Mouse (Mus musculus): Measurements from ENCODE around the gene Txn1.
A peak's percentile ranks its signal among the peaks of the same experiment; 100 is the strongest.

The Txn1 gene

GRCm38 (mm10) chr4:57937292-57937691, 18.9 kb downstream of the Txn1 start:
- DNase-seq = no peak

- DNase-seq = no peak
Observed at GRCm38 (mm10) chr4:57934181-57934580, 22.0 kb downstream of the Txn1 start.

DNA sequence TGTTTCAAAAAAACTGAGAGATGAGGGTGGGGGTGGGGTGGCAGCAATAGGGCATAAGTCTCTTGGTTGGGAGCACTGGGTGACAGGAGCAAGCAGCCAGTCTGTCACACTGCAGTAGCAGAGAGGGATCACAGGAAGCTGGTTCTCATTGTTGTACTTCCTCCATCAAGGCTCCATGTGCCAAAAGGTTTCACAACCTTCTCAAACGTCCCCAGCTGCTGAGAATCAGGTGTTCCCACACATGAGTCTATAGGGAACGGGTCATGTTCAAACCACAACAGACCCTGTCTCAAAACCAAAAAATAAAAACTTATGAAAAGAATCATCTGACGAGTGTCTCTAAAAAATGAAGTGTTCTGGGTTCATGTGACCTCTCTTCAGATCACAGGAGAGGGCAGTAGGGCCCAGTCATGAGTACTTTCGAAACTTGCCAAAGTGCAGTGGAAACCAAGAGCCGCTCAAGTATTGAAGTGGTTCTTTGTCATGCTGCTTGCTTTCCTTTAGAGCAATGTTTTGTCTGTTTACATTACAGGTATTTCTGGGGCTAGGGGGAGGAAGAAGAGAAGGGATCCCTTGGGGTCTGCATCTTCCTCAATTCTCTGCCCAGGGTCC, 25.5 kb downstream of the Txn1 start:
- no peak for DNase-seq

DNA sequence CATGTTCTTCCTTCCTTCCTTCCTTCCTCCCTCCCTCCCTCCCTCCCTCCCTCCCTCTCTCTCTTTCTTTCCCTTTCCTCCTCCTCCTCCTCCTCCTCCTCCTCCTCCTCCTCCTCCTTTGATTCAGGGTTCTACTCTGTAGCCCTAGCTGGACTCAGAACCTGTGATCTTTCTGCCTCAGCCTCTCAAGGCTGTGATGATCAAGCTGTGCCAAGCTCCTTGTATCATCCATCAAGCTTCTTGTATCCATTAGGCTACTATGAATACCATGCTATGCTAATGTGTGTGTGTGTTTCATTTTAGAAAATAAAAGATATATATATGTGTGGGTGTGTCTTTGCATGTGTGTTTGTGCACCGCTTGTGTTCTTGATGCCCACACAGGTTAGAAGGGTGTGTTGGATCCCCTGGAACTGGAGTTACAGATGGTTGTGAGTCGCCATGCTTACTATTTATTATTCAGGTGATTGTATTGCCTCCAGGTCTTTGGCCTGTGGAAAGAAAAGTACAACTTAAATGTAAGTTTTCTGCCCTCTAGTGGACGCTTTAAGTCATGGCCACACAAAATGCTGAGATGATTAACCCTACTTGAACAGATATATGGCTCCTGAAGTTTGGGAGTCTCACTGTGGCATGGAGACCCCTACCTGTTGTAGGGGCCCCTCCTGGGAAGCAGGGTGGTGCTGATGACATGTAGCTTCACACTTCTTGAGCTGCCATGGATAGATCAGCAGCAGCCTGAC, 28.6 kb downstream of the Txn1 start:
- DNase-seq = no peak

- no peak for DNase-seq
Observed at GRCm38 (mm10) chr4:57924556-57925071, 31.6 kb downstream of the Txn1 start.

DNA sequence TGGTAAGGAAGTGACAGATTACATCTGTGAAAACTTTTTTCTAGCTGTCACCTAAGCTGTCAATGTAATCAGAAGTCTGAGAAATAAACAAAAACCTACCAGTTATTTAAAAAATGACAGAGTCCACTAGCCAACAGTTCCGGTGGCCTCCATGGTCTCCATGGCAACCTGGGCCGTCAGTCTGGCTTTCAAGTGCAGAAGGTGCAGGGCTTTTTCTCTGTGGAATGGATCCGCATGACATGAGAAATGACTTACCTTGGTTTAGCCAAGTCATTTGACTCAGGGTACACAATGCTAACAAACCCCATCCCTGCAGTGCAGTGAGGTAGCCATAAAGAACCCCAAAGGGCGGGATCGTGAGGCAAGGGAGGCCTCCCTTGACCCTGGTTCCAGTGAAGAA, 34.0 kb downstream of the Txn1 start:
- no peak for DNase-seq

- DNase-seq = no peak
Observed at GRCm38 (mm10) chr4:57920522-57920921, 35.7 kb downstream of the Txn1 start.

DNA sequence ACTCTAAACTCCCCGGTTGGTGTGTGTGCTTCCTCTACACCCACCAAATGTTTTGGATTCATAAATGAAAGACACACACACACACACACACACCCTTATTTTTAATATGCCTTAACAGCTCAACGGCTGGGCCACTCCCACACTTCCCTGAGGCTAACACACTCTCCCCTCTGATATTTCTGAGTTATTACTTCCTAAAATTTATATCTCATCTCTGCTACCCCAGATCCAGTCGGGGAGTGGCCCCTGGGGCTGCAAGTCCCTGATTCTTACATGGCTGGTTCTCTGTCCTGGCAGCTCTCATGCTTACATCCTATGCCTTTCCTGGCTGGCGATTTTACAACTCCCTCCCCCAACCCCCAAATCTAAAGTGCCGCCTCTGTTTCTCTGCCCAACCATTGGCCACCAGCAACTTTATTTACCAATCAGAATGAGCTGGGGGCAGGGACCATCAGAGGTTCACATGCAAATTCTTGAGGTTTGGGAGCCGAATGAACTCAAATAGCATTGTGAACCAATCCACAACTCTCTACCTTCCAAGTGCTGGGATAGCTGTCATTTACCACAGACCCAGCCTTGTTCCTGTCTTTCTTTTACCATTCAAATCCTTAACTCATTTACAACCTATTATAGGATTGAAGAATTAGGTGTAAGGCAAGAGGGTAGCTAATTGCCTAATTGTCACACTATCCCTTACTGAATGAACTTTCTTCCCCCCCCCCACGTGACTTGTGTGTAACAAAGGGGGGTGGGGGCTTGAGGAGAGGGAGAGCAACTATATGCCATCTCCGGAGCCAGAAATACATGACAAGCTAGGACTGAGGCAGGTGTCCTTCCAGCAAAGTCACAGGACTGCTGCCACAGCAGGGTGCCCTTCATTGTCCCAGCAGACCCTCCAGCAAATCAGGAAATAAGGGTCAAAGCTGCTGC, 36.5 kb downstream of the Txn1 start:
- no peak for DNase-seq

- no peak for DNase-seq
Observed at GRCm38 (mm10) chr4:57916711-57917110, 39.5 kb downstream of the Txn1 start.

DNA sequence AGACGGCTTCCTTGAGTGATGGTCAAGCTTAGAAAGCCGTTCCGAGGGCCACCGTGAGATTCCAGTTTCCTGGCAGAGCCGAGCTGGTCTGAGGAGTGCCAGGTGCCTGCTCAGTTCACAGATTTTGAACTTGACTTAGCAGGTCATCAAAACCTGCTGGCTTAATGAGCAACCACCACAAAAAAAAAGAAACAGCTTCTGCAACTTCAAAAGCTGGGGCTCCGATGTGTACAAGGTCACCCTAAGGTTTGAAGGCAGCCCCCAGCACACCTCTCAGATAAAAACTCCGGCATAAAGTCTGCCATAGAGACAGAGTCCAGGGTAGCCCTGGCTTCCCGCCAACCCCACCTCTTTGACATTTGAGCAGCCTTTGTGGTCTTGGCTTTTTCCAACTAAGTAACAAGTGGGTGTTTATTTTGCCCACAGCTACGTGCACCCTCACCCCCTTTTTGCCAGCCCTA, 40.0 kb downstream of the Txn1 start, which contains the start of gene D630039A03Rik:
TSS of gene D630039A03Rik (minus strand) at position 97 of the 461 bp plus-strand sequence.
- peak; percentile 35 for DNase-seq

- DNase-seq = peak; percentile 27
Observed at GRCm38 (mm10) chr4:57915216-57915965, 40.8 kb downstream of the Txn1 start.

- DNase-seq = no peak
Observed at GRCm38 (mm10) chr4:57914193-57915190, 41.7 kb downstream of the Txn1 start.

GRCm38 (mm10) chr4:57913021-57913420, 43.2 kb downstream of the Txn1 start:
- no peak for DNase-seq

GRCm38 (mm10) chr4:57908860-57909259, 47.4 kb downstream of the Txn1 start:
- DNase-seq = no peak

GRCm38 (mm10) chr4:57906708-57907107, 49.5 kb downstream of the Txn1 start:
- no peak for DNase-seq

GRCm38 (mm10) chr4:57904638-57905037, 51.6 kb downstream of the Txn1 start:
- no peak for DNase-seq

DNA sequence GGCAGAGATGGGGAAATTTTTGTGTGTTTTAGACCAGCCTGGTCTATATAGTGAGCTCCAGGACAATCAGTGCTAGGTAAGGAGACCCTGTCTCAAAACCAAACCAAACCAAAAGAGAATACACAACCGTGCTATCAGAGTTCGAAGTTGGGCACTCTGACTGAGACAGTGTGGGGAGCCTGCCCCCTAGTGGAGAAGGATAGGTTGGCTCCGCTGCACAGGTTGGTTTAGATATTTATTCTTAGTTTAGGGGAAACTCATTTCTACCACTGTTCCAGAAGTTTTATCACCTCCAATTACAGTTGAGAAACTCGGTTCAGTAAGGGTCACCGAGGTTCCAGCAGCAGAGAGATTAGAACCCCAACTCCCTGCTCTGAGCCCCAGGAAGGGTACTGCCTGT, 52.0 kb downstream of the Txn1 start:
- DNase-seq = peak; percentile 78

- no peak for DNase-seq
Observed at GRCm38 (mm10) chr4:57902619-57903018, 53.6 kb downstream of the Txn1 start.

- DNase-seq = peak; percentile 55
Observed at GRCm38 (mm10) chr4:57901210-57901609, 55.0 kb downstream of the Txn1 start.

- DNase-seq = peak; percentile 54
Observed at GRCm38 (mm10) chr4:57896631-57897030, 59.6 kb downstream of the Txn1 start.

DNA sequence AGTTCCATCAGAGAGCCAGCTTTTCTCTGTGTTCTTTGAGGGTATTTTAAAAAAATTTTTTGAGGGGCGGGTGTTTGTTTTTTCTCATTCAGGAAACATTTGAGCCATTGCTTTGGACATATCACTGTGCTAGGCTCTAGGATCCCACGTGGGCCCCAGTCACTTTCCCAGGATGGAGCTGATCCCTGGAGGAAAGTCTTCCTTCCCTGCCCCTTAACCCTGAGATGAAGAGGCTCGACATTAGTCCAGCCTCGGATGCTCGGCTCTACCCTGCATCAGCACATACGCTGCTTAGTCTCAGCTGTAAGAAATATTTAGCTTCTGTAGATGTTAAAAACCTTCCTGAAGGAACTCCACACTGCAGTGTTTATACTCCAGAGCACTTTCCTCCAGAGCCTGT, 60.3 kb downstream of the Txn1 start:
- DNase-seq = no peak

Measured in thymus, postnatal 25 days (tissue).